Mouse (Mus musculus) heart, adult 10 weeks (tissue): ENCODE measurements around the gene Alad. TPM values are rescaled to one million over a fixed set of nuclear protein-coding genes. Genes with fewer than 3 reads are reported as not detected.

Source experiments
- polyA plus RNA-seq: library from polyadenylated mRNA; stranded (reverse); fragments of 350-450 nt; fragmentation: Illumina TruSeq; extraction: RNeasy Lipid Tissue Mini Kit (QIAGEN cat#74804); gene quantifications from one replicate; pipeline ENCODE4 v1.2.3, GENCODE M21; 2014; ENCODE audit warnings: low read depth, low replicate concordance

Alad gene
- polyA plus RNA-seq = 53.4 TPM

DNA sequence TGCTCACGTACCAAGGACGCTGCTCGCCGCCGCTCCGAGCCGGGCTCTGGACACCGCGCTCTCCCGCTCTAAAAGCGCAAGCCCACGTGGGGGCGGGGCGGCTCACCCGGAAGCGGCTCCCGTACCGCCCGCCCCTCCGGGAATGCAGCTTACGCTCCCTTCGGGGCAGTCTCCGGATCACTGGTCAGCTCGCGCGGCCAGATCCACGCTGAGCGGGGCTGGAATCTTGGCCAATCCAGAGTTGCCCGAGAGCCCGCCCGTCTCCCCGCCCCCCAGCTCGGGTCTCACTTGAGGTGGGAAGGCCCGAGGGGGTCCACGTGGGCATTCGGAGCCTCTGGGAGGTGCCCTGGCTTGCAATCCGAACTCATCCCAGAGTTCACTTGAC, at the start of gene Alad:
TSS of gene Alad (minus strand) at position 70 of the 385 bp plus-strand sequence.

DNA sequence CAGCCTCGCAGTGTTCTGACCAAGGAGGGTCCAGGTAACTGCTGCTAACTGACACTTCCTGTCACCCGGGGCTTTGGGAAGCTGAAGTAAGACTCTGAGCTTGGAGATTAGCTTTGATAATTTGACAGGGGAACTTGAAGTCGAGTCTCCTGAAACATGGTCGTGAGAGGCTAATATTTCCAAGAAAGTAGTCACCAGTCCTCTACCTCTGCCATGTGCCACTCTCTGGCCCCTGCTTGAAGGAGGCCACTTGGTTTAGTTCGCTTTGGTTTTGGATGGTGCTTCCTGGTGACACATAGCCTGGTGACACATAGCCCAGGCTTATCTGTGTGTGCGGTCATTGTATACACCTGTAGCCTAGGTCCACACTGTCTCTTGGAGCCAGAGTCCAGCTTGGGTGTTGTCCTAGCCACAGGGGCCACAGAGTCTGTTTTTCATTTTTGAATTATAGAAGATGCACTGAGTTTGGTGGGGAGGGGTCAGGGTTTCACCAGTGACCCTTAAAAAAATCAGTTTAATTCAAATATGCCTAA, 40.1 kb upstream of the Alad start, which contains the start of gene Rgs3:
TSS of gene Rgs3 (plus strand) at position 51 of the 533 bp plus-strand sequence.

DNA sequence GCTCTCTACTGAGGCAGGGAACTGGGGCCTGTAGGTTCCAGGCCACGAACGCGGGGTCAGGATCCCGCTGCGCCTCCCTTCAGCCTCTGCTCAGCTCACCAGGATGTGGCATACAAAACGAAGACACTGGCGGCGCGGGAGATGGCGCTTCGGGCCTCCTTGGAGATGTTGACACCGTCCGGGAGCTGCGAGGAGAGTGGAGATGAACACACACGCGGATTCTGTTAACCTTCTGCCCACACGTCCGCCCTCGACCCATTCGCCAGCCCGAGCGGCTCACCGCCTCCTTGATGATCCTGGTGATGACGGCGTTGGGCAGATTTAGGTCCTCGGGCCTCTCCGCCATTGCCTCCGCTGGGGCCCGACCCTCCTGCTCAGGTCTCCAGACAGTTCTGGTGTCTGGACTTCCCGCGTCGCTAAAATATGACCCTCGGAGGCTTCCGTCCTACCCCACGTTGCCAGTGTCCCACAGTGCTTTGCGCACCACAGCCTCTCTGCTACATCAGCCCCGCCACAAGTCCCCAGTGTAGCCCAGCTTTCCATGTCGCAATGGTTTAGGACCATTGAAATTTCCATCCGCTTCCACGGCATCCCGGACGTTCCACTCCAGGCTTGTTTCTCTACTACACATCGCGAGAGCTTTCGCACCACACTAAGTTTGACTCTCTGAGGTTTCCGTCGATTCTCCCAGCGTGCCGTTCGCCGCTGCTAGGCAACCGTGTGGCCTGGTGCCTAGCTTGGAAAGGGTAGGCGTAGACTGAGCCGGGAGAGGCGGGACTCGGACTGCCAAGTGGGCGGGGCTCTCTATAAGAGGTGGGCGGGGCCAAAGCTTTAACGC, 5.2 kb upstream of the Alad start, which contains the start of the genes Pole3 and 4933430I17Rik:
TSS of gene Pole3 (minus strand) at position 418 of the 838 bp plus-strand sequence.
TSS of gene 4933430I17Rik (plus strand) at position 719 of the 838 bp plus-strand sequence.

DNA sequence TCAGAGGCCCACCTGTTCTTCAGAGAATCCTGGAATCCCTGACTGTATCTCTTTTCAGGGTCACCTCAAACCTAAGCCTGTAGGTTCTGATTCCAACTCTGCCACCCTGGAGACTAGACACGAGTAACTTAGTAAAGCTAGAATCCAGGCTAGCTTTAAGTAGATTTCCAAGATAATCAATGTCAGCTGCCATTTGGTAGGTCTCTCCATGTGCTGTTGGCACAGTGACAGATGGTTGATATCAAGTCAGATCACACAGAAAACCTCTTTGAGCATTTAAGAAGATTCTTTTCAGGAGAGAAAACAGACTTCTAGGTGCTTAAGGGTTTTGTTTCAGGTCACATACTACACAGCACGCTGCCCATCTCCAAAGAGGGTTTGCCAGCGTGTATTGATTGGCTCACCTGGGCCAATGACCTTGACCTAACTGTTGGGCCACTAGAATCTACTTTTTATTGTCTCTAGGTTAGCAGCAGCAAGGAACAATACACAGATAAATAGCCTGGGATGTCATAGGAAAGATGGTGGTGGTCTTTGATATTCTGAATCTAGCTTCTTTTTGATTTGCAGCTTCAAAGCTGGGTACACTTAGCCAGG, 16.2 kb downstream of the Alad start, which contains the start of gene Hdhd3:
TSS of gene Hdhd3 (minus strand) at position 94 of the 597 bp plus-strand sequence.

DNA sequence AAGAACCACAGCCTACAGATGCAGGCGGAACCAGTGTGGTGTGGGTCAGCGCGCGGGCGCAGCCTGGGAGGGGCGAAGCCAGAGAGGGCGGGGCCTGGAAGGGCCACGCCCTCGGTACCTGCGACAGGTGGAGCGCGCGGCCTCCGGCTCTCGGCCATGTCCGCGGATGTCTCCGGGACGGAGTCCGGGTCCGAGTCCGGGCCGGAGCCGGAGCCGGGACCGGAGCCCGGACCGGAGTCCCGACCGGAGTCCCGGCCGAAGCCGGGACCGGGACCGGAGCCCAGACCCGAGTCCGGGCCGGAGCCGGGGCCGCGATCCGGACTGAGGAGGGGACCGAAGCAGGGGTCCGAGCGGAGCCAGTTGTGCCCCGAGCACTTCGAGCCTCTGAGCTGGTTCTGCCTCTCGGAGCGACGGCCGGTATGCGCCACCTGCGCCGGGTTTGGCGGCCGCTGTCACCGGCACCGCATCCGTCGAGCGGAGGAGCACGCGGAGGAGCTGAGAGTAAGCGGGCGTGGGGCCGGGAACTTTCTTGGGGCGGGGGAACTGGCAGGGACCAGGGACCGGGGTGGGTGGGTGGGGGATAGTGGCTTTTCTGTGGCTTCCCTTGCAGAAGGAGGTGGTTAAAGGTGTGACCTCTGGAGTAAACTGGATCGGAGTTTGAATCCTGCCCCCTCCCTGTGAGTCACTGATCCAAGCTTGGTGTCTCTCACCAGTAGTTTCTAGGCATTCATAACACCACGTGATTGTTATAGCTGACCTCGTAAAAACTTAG, 39.6 kb downstream of the Alad start, which contains the start of gene Bspry:
TSS of gene Bspry (plus strand) at position 117 of the 772 bp plus-strand sequence.

DNA sequence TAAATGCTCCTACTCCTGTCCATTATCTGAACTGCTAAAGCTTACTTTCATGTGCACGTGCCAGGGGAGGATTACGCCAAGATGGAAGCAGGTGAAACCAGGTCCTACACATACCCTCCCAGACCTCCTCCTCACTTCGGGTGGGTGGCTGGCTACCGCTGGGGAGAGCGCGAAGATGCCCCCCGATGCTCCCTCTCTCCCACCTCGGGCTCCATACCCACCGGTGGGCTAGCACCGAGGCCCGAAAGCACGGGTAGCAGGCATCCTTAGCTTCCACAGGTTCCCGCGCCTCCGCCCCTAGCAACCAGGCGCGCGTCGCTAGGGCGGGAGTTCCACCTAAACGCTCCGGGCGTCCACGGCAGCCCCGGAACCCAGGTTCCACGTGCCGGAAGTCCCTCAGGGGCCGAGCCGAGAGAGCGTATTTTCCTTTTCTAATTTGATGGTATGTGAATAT, 49.1 kb downstream of the Alad start, which contains the start of gene Wdr31:
TSS of gene Wdr31 (minus strand) at position 299 of the 454 bp plus-strand sequence.

Other genes with a start within 250 kb of the Alad start
- gene Fkbp15, start 159.4 kb downstream of the Alad start, polyA plus RNA-seq = 17.0 TPM
- 21.4 TPM for gene Slc31a1, start 159.2 kb downstream of the Alad start, polyA plus RNA-seq
- 62.0 TPM for gene Cdc26, start 111.3 kb downstream of the Alad start, polyA plus RNA-seq
- gene Prpf4, start 111.1 kb downstream of the Alad start, polyA plus RNA-seq = 10.2 TPM
- not detected for gene Rnf183, start 84.7 kb downstream of the Alad start, polyA plus RNA-seq
- gene Wdr31, start 49.0 kb downstream of the Alad start, polyA plus RNA-seq = 0.39 TPM
- not detected for gene Bspry, start 39.9 kb downstream of the Alad start, polyA plus RNA-seq
- 3.0 TPM for gene Hdhd3, start 16.5 kb downstream of the Alad start, polyA plus RNA-seq
- gene Pole3, start 5.2 kb upstream of the Alad start, polyA plus RNA-seq = 24.8 TPM
- gene 4933430I17Rik, start 5.5 kb upstream of the Alad start, polyA plus RNA-seq = not detected
- 43.5 TPM for gene Rgs3, start 39.9 kb upstream of the Alad start, polyA plus RNA-seq